Mouse (Mus musculus) MEL (cell line): ENCODE measurements around the gene Kcna7. TPM values are rescaled to one million over a fixed set of nuclear protein-coding genes. Genes with fewer than 3 reads are reported as not detected.

Experiments used
- DNase-seq: peaks from one replicate; pipeline ENCODE4 v3.0.0; 2011; ENCODE audit warnings: low read depth, low spot score
- H3K27ac ChIP-seq: 2 replicates; pipeline ENCODE4 v1.5.1; 2012; ENCODE audit warnings: low read depth, mild to moderate bottlenecking, control low read depth, low read length, moderate library complexity; ENCODE audit not compliant: control insufficient read depth
- H3K27me3 ChIP-seq, 2 experiments: fragments of 150-350 bp in 1 of 2; sonication (generic) in 1 of 2; 2 replicates each; pipeline ENCODE4 v1.6.1; 2012; ENCODE audit warnings: low read length in 2 of 2, mild to moderate bottlenecking in 2 of 2, improper control_type of control experiment in 1 of 2, moderate library complexity in 1 of 2; ENCODE audit not compliant: insufficient read depth in 2 of 2, control insufficient read depth in 1 of 2
- H3K36me3 ChIP-seq, 2 experiments: 2 replicates each; pipeline ENCODE4 v1.6.1; 2012 to 2014; ENCODE audit warnings: low read length in 2 of 2, improper control_type of control experiment in 1 of 2, inconsistent platforms in 1 of 2, mild to moderate bottlenecking in 1 of 2; ENCODE audit not compliant: insufficient read depth in 2 of 2, control insufficient read depth in 1 of 2
- H3K4me1 ChIP-seq, 2 experiments: fragments of 150-350 bp in 1 of 2; sonication (generic) in 1 of 2; 2 replicates each; pipeline ENCODE4 v1.6.1; 2012; ENCODE audit warnings: low read length in 2 of 2, improper control_type of control experiment in 1 of 2, mild to moderate bottlenecking in 1 of 2; ENCODE audit not compliant: insufficient read depth in 2 of 2, control insufficient read depth in 1 of 2
- H3K4me3 ChIP-seq, 2 experiments: fragments of 150-350 bp in 1 of 2; sonication (generic) in 1 of 2; 2 replicates each; pipeline ENCODE4 v1.5.1; 2012; ENCODE audit warnings: low read depth in 2 of 2, low read length in 2 of 2, mild to moderate bottlenecking in 2 of 2, moderate library complexity in 2 of 2, control low read depth in 1 of 2, improper control_type of control experiment in 1 of 2; ENCODE audit not compliant: control insufficient read depth in 1 of 2, insufficient read depth in 1 of 2
- H3K79me2 ChIP-seq: 2 replicates; pipeline ENCODE4 v1.6.1; 2012; ENCODE audit warnings: mild to moderate bottlenecking, low read length, moderate library complexity; ENCODE audit not compliant: control insufficient read depth, poor library complexity, insufficient read depth
- H3K9ac ChIP-seq: 2 replicates; pipeline ENCODE4 v1.6.1; 2012; ENCODE audit warnings: low read depth, mild to moderate bottlenecking, control low read depth, low read length, moderate library complexity; ENCODE audit not compliant: control insufficient read depth, poor library complexity, severe bottlenecking
- H3K9me3 ChIP-seq: fragments of 150-350 bp; sonication (generic); replicated peaks from 2 replicates; pipeline ENCODE4 v1.6.1; 2012; ENCODE audit warnings: mild to moderate bottlenecking, low read length, improper control_type of control experiment, moderate library complexity; ENCODE audit not compliant: insufficient read depth
- CHD1 ChIP-seq: IDR thresholded peaks from 2 replicates; pipeline ENCODE4 v1.6.1; 2012; ENCODE audit warnings: low read depth, mild to moderate bottlenecking, inconsistent platforms, low read length, improper control_type of control experiment
- CTCF ChIP-seq, 3 experiments: IDR thresholded peaks in 2 of 3; conservative IDR thresholded peaks in 1 of 3; 2 replicates each; pipeline ENCODE4 v1.5.1; 2011 to 2012; ENCODE audit warnings: low read length in 3 of 3, low read depth in 2 of 3, mild to moderate bottlenecking in 2 of 3, improper control_type of control experiment in 1 of 3, inconsistent platforms in 1 of 3, mixed read lengths in 1 of 3, moderate library complexity in 1 of 3; ENCODE audit not compliant: control insufficient read depth in 1 of 3, insufficient read depth in 1 of 3, poor library complexity in 1 of 3, severe bottlenecking in 1 of 3
- EP300 ChIP-seq, 2 experiments: IDR thresholded peaks; 2 replicates each; pipeline ENCODE4 v1.6.1; 2011; ENCODE audit warnings: improper control_type of control experiment in 2 of 2, low read length in 2 of 2, low read depth in 1 of 2, mild to moderate bottlenecking in 1 of 2
- ETS1 ChIP-seq: IDR thresholded peaks from 2 replicates; pipeline ENCODE4 v1.6.1; 2012; ENCODE audit warnings: low read depth, mild to moderate bottlenecking, inconsistent platforms, low read length, improper control_type of control experiment, moderate library complexity
- HCFC1 ChIP-seq: IDR thresholded peaks from 2 replicates; pipeline ENCODE4 v1.6.1; 2012; ENCODE audit warnings: low read depth, mild to moderate bottlenecking, inconsistent platforms, low read length, improper control_type of control experiment, moderate library complexity
- KAT2A ChIP-seq: conservative IDR thresholded peaks from 2 replicates; pipeline ENCODE4 v1.6.1; 2012; ENCODE audit warnings: low read depth, low read length, improper control_type of control experiment, inconsistent platforms
- MAZ ChIP-seq: IDR thresholded peaks from 2 replicates; pipeline ENCODE4 v1.6.1; 2012; ENCODE audit warnings: low read depth, mild to moderate bottlenecking, inconsistent platforms, low read length, improper control_type of control experiment
- MYB ChIP-seq: IDR thresholded peaks from 2 replicates; pipeline ENCODE4 v1.6.1; 2011; ENCODE audit warnings: mild to moderate bottlenecking, low read depth, low read length, improper control_type of control experiment
- MYC ChIP-seq: IDR thresholded peaks from 2 replicates; pipeline ENCODE4 v1.6.1; 2011; ENCODE audit warnings: low read depth, mild to moderate bottlenecking, low read length, improper control_type of control experiment, moderate library complexity
- NRF1 ChIP-seq: IDR thresholded peaks from 2 replicates; pipeline ENCODE4 v1.6.1; 2014; ENCODE audit warnings: low read depth, mild to moderate bottlenecking, inconsistent platforms, low read length, improper control_type of control experiment, moderate library complexity; ENCODE audit not compliant: poor library complexity, insufficient read depth, severe bottlenecking
- POLR2AphosphoS2 ChIP-seq: IDR thresholded peaks from 2 replicates; pipeline ENCODE4 v1.6.1; 2011; ENCODE audit warnings: low read length, improper control_type of control experiment
- POLR2AphosphoS5 ChIP-seq: IDR thresholded peaks from 2 replicates; pipeline ENCODE4 v1.6.1; 2012; ENCODE audit warnings: low read depth, borderline replicate concordance, mild to moderate bottlenecking, inconsistent platforms, low read length, moderate library complexity, mixed read lengths
- RAD21 ChIP-seq: IDR thresholded peaks from 2 replicates; pipeline ENCODE4 v1.6.1; 2011; ENCODE audit warnings: mild to moderate bottlenecking, low read depth, low read length, improper control_type of control experiment
- SMC3 ChIP-seq: IDR thresholded peaks from 2 replicates; pipeline ENCODE4 v1.6.1; 2011; ENCODE audit warnings: low read depth, low read length, improper control_type of control experiment
- TAL1 ChIP-seq: IDR thresholded peaks from 2 replicates; pipeline ENCODE4 v1.6.1; 2012; ENCODE audit warnings: mild to moderate bottlenecking, inconsistent platforms, low read length, moderate library complexity, mixed read lengths
- TBP ChIP-seq: IDR thresholded peaks from 2 replicates; pipeline ENCODE4 v1.8.0; 2011; ENCODE audit warnings: low read depth, low read length, improper control_type of control experiment
- TCF12 ChIP-seq: IDR thresholded peaks from 2 replicates; pipeline ENCODE4 v1.6.1; 2014; ENCODE audit warnings: low read depth, mild to moderate bottlenecking, inconsistent platforms, low read length, improper control_type of control experiment, moderate library complexity
- USF2 ChIP-seq, 2 experiments: IDR thresholded peaks; 2 replicates each; pipeline ENCODE4 v1.6.1; 2011 to 2012; ENCODE audit warnings: improper control_type of control experiment in 2 of 2, low read length in 2 of 2, borderline replicate concordance in 1 of 2, inconsistent platforms in 1 of 2, low read depth in 1 of 2, mild to moderate bottlenecking in 1 of 2; ENCODE audit not compliant: insufficient read depth in 1 of 2
- ZKSCAN1 ChIP-seq: IDR thresholded peaks from 2 replicates; pipeline ENCODE4 v1.6.1; 2012; ENCODE audit warnings: low read depth, mild to moderate bottlenecking, inconsistent platforms, low read length, improper control_type of control experiment, moderate library complexity
- ZMIZ1 ChIP-seq: IDR thresholded peaks from 2 replicates; pipeline ENCODE4 v1.6.1; 2012; ENCODE audit warnings: low read depth, mild to moderate bottlenecking, inconsistent platforms, low read length, improper control_type of control experiment, moderate library complexity
- polyA plus RNA-seq, 2 experiments: library from polyadenylated mRNA; stranded (reverse) in 1 of 2; unstranded in 1 of 2; fragments of >175 nt in 1 of 2; fragments of >200 nt in 1 of 2; gene quantifications; 2 replicates each; pipeline versions ENCODE4 v1.2.1 to v1.2.4; 2012; ENCODE audit warnings: low replicate concordance in 2 of 2, low read depth in 1 of 2; ENCODE audit not compliant: insufficient read length in 2 of 2, insufficient read depth in 1 of 2, missing spikeins in 1 of 2
- total RNA-seq: library from RNA; depleted of rRNA; stranded (reverse); fragments of 300-350 nt; gene quantifications from 2 replicates; pipeline ENCODE4 v1.2.3, GENCODE M21; 2012

Gene Kcna7
- total and polyA plus RNA-seq, 3 experiments, result 0.06 TPM; not detected in 2

GRCm38 (mm10) chr7:45370475-45371311, 34.8 kb upstream of the Kcna7 start, which contains the start of gene Lin7b (continued):
- TF ChIP-seq TCF12 (peak; percentile 26; the same call in 1 of the 2 replicates), ZMIZ1 (no peak), KAT2A (no peak), CHD1 (no peak), MAZ (peak; percentile 52; the same call in 1 of the 2 replicates), USF2 (IDR thresholded peaks at IDR 0.05; ENCODE audit: borderline replicate concordance in 1 of 2, insufficient read depth in 1 of 2, low read depth in 1 of 2, low read length in 2 of 2) (no peak), HCFC1 (peak; percentile 56; the same call in 1 of the 2 replicates), TAL1 (no peak), EP300 (IDR thresholded peaks at IDR 0.05; ENCODE audit: low read depth in 1 of 2, low read length in 2 of 2) (peak in 1 of 2 experiments; percentile 46; a peak in 2 of 4 replicates), ETS1 (no peak), TBP (no peak), POLR2AphosphoS5 (no peak), POLR2AphosphoS2 (peak; percentile 89), RAD21 (no peak), SMC3 (0 out of 2 replicates have a peak, but pooled peaks have one; percentile 1), ZKSCAN1 (no peak), MYB (no peak)
- TF ChIP-seq, all 39 proteins: peak for 16

DNA sequence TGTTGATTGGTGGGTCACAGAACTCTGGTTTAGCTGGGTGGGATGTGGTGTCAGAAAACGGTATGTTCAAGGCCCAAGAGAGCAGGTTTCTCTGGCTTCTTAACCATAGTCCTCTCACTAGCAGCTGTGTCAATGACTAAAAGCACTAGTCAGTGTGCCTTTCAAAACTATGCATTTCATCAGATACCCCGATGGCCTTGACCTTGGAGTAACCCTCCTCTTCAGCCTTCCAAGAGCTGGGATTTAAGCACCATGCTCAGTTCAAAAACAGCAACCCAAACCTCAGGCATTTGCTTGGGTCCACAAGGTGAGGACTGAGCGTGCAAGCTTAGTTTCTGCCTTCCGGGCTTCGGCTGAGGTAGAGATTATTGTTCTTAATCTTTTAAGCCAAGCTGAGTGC, 33.1 kb upstream of the Kcna7 start:
- H3K27ac ChIP-seq, result no peak overlapping the region
- no peak for TF ChIP-seq MYC
- TF ChIP-seq CTCF (IDR thresholded peaks at IDR 0.05 in 2 of 3, conservative IDR thresholded peaks at IDR 0.05 in 1 of 3; ENCODE audit: control insufficient read depth in 1 of 3, insufficient read depth in 1 of 3, low read depth in 2 of 3, low read length in 3 of 3, poor library complexity in 1 of 3, severe bottlenecking in 1 of 3), result no peak
- TF ChIP-seq NRF1, result no peak
- H3K9me3 ChIP-seq, result no peaks in the 10 kb centered on the region
- H3K4me3 ChIP-seq, result no peak overlapping the region
- H3K79me2 ChIP-seq, result no peaks in the 10 kb centered on the region; the same call in none of the 2 replicates
- no peak for DNase-seq
- H3K27me3 ChIP-seq, result no peaks in the 10 kb centered on the region
- H3K4me1 ChIP-seq, result peaks cover 6 to 21% of the 10 kb centered on the region in 2 experiments
- H3K36me3 ChIP-seq, result peaks cover 16 to 26% of the 10 kb centered on the region in 2 experiments
- H3K9ac ChIP-seq, result no peak overlapping the region
